Mouse (Mus musculus) megakaryocyte, embryonic 14.5 days (primary cell): ENCODE data around the gene Pibf1.

Experiments
- FLI1 ChIP-seq: IDR thresholded peaks from 2 replicates; pipeline ENCODE4 v1.6.1; 2012; ENCODE audit warnings: low read length, inconsistent platforms, mixed read lengths
- GATA1 ChIP-seq: IDR thresholded peaks from 3 replicates; pipeline ENCODE4 v1.6.1; 2012; ENCODE audit warnings: mixed read lengths, low read length, inconsistent platforms, borderline replicate concordance

DNA sequence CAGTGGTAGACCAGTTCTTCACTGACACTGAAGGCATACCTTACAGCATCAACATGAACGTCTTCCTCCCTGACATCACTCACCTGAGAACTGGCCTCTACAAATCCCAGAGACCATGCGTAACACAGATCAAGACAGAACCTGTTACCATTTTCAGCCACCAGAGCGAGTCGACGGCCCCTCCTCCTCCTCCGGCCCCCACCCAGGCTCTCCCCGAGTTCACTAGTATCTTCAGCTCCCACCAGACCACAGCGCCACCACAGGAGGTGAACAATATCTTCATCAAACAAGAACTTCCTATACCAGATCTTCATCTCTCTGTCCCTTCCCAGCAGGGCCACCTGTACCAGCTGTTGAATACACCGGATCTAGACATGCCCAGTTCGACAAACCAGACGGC is 202.2 kb downstream of the Pibf1 start:
- TF ChIP-seq GATA1 (no peak), FLI1 (no peak)
